Mouse (Mus musculus) gastrocnemius, postnatal 25 days (tissue): ENCODE measurements around the gene Lima1. TPM values are rescaled to one million over a fixed set of nuclear protein-coding genes. Genes with fewer than 3 reads are reported as not detected.
"Not testable (repeated sequence)": the region's sequence is repeated elsewhere in the genome, so short reads cannot be mapped to it uniquely, and the experiment has no call there.

Source experiments
- DNase-seq: peaks from one replicate; pipeline ENCODE4 v3.0.0; 2022
- total RNA-seq, 2 experiments: library from RNA; stranded (reverse); gene quantifications; 1 replicate in 1 of 2; 2 replicates in 1 of 2; pipeline ENCODE4 v1.2.3; 2021

The Lima1 gene
- total RNA-seq, 2 experiments from 2014 or later: 10.9 to 12.0 TPM

GRCm38 (mm10) chr15:99834681-99835080 is 40.6 kb downstream of the Lima1 start:
- DNase-seq: no peak

DNA sequence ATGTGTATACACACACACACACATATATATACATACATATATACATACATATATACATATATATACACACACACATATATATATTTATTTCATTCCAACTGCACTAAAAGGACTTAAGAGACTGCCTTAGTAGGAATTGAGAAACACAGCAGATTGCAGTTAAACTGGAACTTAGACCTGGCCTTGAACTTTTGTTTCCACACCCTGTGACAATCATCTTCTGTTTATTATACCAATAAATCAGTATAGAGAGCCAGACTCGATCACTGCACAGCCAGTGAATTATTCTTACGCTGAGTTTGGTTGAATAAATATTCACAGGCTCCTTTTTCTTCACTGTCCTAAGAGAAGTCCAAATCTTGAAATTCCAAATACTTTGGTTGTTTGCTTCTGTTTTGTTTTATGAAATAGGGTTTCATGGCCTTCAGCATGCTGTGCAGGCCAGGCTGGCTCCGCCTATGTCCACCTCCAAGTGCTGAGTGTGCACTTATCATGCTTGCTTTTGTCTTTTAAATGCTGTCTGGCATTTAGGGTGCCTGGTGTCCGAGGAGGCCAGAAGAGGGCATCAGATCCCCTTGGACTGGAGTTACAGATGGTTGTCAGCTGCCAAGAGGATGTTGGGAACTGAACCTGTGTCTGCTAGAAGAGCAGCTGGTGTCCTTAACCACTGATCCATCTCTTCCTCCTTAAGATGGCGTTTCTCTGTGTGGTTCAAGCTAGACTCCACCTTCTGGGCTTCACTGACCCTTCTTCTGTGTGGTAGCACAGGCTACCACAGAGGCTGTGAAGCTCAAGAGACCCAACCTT is 41.4 kb downstream of the Lima1 start:
- no peak for DNase-seq

DNA sequence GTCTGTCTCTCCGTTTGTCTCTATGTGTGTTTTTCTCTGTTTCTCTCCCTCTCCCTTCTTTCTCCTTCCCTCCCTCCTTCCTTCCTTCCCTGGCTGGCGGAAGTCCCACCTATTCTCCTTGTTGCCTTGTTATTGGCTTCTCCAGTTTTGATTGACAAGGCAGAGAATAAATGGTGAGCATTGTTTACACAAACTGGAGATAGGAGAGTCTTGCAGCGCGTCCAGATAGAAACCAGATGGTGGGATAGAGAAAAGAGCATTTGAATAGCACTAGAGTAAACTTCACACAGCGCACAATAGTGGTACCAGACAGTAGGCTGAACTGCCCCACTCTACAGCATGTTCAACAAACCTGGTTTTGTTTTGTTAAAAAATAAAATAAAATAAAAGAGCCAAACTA is 43.7 kb downstream of the Lima1 start:
- no peak for DNase-seq

GRCm38 (mm10) chr15:99828061-99828460 is 47.2 kb downstream of the Lima1 start:
- DNase-seq: no peak

DNA sequence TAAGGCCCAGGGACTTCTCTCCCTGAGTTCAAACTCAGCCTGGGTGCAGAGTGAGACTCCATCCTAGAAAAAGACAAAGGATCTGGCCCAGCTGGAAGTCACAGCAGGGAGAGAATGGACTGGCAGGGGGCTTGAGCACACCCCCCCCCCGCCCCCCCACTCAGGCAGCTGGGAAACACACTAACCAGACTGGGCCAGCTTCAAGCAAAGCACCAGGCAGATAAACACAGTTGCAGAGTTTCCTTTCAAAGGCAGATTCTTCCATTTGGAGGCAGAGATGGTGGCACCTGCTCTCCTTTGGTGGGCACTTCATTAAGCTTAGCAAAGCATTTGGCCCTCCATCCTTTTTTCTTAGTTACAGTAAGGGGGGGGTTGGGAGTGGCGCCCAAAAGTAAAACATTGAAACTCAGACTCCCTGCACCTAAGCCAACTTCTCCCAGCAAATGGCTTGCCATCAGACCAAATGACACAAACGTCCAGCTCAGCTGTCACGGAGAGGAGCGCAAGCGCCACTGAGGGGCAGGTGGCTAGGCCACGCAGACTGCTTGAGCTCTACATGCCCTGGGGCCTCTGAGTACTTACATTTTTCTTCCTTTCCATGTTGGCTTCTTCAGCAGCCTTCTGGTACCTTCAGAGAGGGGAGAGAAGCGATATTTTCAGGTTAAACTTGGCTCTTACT is 48.9 kb downstream of the Lima1 start:
- DNase-seq: no peak

- DNase-seq: no peak
These were observed 50.0 kb downstream of the Lima1 start for GRCm38 (mm10) chr15:99825211-99825610.

DNA sequence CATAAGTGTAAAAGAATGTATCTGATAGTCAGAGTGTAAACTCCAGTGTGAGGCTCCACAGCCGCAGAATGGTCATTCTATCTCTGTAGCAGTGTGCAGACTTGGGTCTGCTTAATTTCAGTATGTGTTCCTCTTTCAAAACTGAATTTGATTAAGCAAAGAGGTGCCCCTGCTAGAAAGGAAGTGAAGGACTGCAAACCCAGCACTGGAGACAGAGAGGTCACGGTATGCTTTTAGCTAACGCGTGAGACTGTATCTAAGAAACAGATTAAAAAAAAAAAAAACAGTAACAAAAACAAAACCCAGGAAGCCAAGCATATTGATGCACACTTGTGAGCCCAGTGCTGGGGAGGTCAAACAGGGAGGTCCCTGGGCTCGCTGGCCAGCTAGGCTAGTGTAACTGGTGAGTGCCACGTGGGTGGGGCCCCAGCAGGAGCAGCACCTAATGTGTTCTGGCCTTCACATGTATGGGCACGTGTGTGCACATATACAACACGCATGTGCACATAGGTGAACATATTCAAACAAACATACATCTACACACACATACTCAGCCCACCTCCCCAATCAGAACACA is 51.8 kb downstream of the Lima1 start:
- no peak for DNase-seq

DNA sequence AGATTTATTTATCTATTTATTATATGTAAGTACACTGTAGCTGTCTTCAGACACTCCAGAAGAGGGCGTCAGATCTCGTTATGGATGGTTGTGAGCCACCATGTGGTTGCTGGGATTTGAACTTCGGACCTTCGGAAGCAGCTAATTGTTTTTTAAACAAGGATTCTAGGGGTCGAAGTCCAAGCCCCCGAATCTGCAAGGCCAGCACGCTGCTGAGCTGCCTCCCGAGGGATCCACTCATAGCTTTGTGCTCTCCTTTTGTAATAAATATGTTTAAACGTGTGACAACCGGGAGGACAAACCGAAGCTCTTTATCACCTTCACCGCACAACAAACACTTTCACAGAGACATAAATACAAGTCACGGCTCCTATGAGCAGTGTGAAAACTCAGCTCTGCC is 52.8 kb downstream of the Lima1 start:
- DNase-seq: not testable (repeated sequence)

GRCm38 (mm10) chr15:99819621-99820279 is 55.5 kb downstream of the Lima1 start:
- DNase-seq: peak; percentile 56

DNA sequence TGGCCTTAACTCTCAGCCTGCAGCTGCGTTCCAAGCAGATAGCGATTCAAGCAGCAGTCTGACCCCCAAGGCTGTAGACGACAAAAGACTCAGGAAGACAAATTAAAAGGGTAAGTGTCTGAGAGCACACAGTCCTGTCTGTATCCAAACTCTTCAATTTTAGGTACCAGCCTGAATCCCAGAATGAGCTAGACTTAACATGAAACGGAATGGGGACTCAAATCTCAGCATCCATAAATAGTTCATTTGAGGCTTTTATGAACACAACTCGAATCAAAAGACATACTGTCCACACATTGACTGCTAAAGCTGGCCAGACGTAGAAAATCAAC is 56.2 kb downstream of the Lima1 start:
- no peak for DNase-seq

DNA sequence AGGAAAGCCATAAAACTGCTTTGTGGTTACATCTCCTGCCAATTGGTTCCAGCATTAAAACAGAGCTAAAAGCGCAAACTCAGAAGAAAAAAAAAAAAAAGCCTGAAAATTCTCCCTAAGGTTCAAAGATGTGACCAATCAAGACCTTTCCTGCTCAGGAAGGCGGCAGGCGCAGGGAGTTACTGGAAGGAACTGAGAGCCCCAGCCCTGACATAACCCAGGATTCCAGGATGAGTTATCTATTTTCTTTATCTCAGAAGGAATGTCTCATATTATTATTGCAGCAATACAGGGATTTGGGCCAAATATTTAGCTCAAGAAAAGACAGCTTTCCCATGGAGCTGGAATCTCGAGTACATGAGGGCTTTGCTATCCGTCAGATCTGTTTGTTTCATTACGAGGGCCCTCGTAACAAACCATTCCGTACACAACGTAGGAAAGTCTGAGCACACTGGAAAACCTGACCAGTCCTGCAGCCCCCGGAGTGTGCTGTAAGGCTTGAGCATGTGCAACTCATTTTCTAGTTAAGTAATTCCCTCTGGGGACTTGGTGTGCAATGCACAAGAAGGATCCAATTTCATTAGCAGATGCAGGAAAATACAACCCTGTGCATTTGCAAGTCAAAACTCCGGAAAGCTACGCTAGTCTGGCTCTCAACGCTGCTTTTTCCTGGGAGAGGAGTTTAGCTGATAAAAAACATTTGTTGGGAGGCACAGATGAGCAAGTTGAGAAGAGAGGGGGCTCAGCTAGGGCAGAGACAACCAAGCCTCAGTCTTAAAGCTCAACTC is 56.7 kb downstream of the Lima1 start:
- peak; percentile 60 for DNase-seq

GRCm38 (mm10) chr15:99817343-99818235 is 57.7 kb downstream of the Lima1 start:
- no peak for DNase-seq

GRCm38 (mm10) chr15:99815999-99816398 is 59.3 kb downstream of the Lima1 start:
- DNase-seq: no peak

DNA sequence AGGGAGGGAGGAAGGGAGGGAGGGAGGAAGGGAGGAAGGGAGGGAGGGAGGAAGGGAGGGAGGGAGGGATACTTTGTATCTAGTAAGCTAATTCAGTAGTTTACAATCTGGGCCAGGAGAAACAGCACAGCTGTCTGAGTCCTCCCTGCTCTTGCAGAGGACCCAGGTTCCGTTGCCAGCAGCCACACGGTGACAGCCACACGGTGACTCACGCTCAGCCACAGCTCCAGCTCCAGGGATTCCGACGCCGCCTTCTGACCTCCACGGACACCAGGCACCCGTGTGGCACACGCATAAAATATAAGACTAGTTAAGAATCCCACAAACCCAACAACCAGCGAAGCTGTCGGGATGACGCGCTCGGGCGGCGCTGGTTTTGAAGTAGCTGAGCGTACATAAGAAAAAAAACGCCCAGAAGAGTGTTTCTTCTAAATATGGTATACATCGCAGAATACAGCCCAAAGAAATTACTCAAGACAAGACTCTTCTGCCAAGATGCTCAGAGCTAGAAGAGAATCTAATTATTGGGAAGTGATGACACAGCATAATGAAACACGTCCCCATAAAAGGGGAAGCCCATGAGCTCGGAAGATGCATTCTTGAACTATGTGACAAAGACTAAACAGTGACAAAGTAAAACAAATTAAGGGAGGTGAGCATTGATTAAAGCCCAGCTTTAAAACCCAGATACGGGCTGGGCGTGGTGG is 60.5 kb downstream of the Lima1 start:
- DNase-seq: peak; percentile 36

- no peak for DNase-seq
These were observed 61.6 kb downstream of the Lima1 start for GRCm38 (mm10) chr15:99813639-99814038.

DNA sequence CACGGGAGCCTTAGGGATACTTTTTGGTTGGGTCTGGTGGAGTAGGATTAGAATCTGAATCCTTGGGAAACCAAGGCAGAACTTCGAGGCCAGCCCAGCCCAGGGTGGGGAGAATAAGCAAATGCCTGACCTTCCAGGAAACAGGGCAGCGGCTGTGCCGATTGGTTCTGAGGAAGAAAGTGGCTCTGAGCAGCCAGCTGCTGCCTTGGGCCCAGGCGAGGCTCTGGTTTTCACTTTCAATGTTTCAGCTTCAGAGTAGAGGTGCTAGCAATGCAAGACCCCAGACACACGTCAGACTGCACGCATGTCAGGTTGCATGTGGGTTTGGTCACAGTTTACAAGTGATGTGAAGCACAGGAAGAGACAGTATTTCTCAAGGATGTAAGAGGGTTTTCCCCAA is 63.2 kb downstream of the Lima1 start:
- no peak for DNase-seq

GRCm38 (mm10) chr15:99807776-99808735 is 67.2 kb downstream of the Lima1 start:
- DNase-seq: no peak

DNA sequence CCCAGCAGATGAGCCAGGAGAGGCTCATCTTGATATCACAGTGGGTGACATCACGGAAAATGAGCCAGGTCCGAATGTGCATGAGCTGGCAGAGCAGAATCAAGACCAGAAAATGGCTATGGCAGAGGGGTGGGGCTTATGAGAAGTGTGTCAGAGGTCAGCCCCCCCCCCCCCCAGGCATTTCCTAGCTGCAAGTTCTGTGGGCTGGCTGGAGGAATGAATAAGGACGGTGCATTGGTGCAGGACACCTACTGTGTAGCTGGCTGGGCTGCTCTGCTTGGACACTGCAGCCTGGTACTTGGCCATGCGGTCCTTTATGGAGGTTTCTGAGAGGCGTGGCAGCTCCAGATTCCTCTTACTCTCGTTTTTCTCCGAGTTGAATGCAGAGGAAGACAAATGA is 69.1 kb downstream of the Lima1 start:
- DNase-seq: no peak

DNA sequence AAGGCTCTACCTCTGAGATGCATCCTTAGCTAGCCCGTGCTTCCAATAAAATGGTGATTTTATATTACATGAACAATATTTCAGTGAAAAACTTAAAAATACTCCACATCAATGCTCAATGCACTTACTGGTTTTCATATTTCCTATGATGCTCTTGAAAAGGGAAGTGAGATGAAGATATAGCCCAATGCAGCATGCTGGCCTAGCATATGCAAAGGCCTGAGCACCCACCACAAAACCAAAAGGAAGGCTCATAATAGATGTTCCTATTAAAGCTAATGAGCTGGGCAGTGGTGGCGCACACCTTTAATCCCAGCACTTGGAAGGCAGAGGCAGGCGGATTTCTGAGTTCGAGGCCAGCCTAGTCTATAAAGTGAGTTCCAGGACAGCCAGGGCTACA is 69.6 kb downstream of the Lima1 start:
- no peak for DNase-seq
